8 mouse cellular contexts compared by ENCODE assay signal in genomic region chr12:105786113-105786512, GRCm38 (mm10). TPM values are rescaled to one million over a fixed set of nuclear protein-coding genes. Genes with fewer than 3 reads are reported as not detected.
A peak's percentile ranks its signal among the peaks of the same experiment; 100 is the strongest.
DNase-seq lines count a peak whose midpoint lies in the region; ATAC-seq and TF ChIP-seq lines count a peak whose summit lies in the region.

No protein-coding gene starts in this region.

- WGBS in forebrain, postnatal 0 days = 71% methylated on average over 1 of the region's 1 CpGs
- WGBS in liver, embryonic 16.5 days (ENCODE audit: insufficient replicate concordance) = 66% methylated on average over 1 of the region's 1 CpGs

- H3K4me2 ChIP-seq in forebrain, postnatal 0 days (ENCODE audit: low read depth) = peak overlapping the region; percentile 82
- peak overlapping the region; percentile 83 for H3K4me2 ChIP-seq in liver, embryonic 16.5 days (ENCODE audit: low read depth, low read length)

- ATAC-seq in erythroblast, adult 5-6 weeks (replicated peaks; ENCODE audit: low FRiP score, poor library complexity, severe bottlenecking) = no peak
- ATAC-seq in forebrain, postnatal 0 days = no peak
- no peak for ATAC-seq in liver, embryonic 16.5 days (ENCODE audit: low read depth)

- peaks cover 65% of the 10 kb centered on the region for H3K79me2 ChIP-seq in C2C12 (ENCODE audit: control insufficient read depth, insufficient read depth)

- H3K27me3 ChIP-seq in erythroblast, embryonic 14.5 days (ENCODE audit: control insufficient read depth) = no peaks in the 10 kb centered on the region
- no peaks in the 10 kb centered on the region for H3K27me3 ChIP-seq in C2C12 (ENCODE audit: control insufficient read depth, insufficient read depth, insufficient read length)
- no peaks in the 10 kb centered on the region for H3K27me3 ChIP-seq in forebrain, postnatal 0 days (ENCODE audit: insufficient read depth, low read length)
- H3K27me3 ChIP-seq in liver, embryonic 16.5 days (ENCODE audit: control insufficient read depth, insufficient read depth, low read depth, low read length) = no peaks in the 10 kb centered on the region

- H3K9ac ChIP-seq in forebrain, postnatal 0 days = no peak overlapping the region
- H3K9ac ChIP-seq in liver, embryonic 16.5 days (ENCODE audit: low read depth, low read length) = peak overlapping the region; percentile 42

- no peaks in the 10 kb centered on the region for H3K9me3 ChIP-seq in erythroblast, embryonic 14.5 days (ENCODE audit: control insufficient read depth, low read length)
- H3K9me3 ChIP-seq in forebrain, postnatal 0 days (ENCODE audit: low read length) = no peaks in the 10 kb centered on the region
- H3K9me3 ChIP-seq in liver, embryonic 16.5 days (replicated peaks; ENCODE audit: control insufficient read depth, low read length) = no peaks in the 10 kb centered on the region

- no peak for DNase-seq in forebrain, postnatal 0 days
- DNase-seq in spleen, postnatal 36 days (ENCODE audit: low spot score in 2 of 2) = no peak
- no peak for DNase-seq in frontal cortex, postnatal 25 days (ENCODE audit: low spot score in 2 of 2)
- no peak for DNase-seq in cerebellum, postnatal 4 days (ENCODE audit: low spot score in 2 of 2)

- peaks cover 50% of the 10 kb centered on the region for H3K4me1 ChIP-seq in erythroblast, embryonic 14.5 days (ENCODE audit: control insufficient read depth)
- peaks cover 18% of the 10 kb centered on the region; the same call in 1 of the 2 replicates for H3K4me1 ChIP-seq in forebrain, postnatal 0 days (ENCODE audit: insufficient read depth)
- H3K4me1 ChIP-seq in liver, embryonic 16.5 days (ENCODE audit: control insufficient read depth, low read depth, low read length) = peaks cover 31% of the 10 kb centered on the region

- peak overlapping the region; percentile 95 for H3K4me3 ChIP-seq in erythroblast, embryonic 14.5 days (replicated peaks)
- H3K4me3 ChIP-seq in C2C12 (ENCODE audit: insufficient read depth, poor library complexity, severe bottlenecking) = peak overlapping the region; percentile 76
- 0 out of 2 replicates have a peak overlapping the region, but pooled peaks have one; percentile 68 for H3K4me3 ChIP-seq in forebrain, postnatal 0 days (ENCODE audit: low read depth, low read length)
- peak overlapping the region; percentile 94 for H3K4me3 ChIP-seq in liver, embryonic 16.5 days (ENCODE audit: low read depth, low read length)

- no peak overlapping the region for H3ac ChIP-seq in C2C12 (ENCODE audit: control insufficient read depth, insufficient read length, low read depth)

- H3K79me3 ChIP-seq in C2C12 (ENCODE audit: low read depth) = peaks cover 60% of the 10 kb centered on the region

- peaks cover 33% of the 10 kb centered on the region for H3K36me3 ChIP-seq in erythroblast, embryonic 14.5 days (ENCODE audit: control insufficient read depth)
- H3K36me3 ChIP-seq in C2C12 (ENCODE audit: control insufficient read depth, insufficient read depth) = peaks cover 18% of the 10 kb centered on the region
- no peaks in the 10 kb centered on the region for H3K36me3 ChIP-seq in forebrain, postnatal 0 days (ENCODE audit: insufficient read depth)
- no peaks in the 10 kb centered on the region for H3K36me3 ChIP-seq in liver, embryonic 16.5 days (ENCODE audit: control insufficient read depth, insufficient read depth)

- no peak overlapping the region for H3K27ac ChIP-seq in forebrain, postnatal 0 days (ENCODE audit: low read depth, low read length)
- H3K27ac ChIP-seq in liver, embryonic 16.5 days (ENCODE audit: low read length) = 0 out of 2 replicates have a peak overlapping the region, but pooled peaks have one; percentile 12

- TF ChIP-seq CTCF in C2C12 (IDR thresholded peaks at IDR 0.05; ENCODE audit: control insufficient read depth, insufficient read depth, insufficient read length) = no peak
- TF ChIP-seq CTCF in forebrain, postnatal 0 days (IDR thresholded peaks at IDR 0.05; ENCODE audit: low read depth) = no peak

TF ChIP-seq in C2C12, 6 proteins besides CTCF, POLR2A, EP300 and RAD21:
- TF ChIP-seq MYOG (IDR thresholded peaks at IDR 0.05; ENCODE audit: control insufficient read depth, extremely low read depth, insufficient read length) (no peak), FOSL1 (IDR thresholded peaks at IDR 0.05; ENCODE audit: insufficient read depth, low read length, poor library complexity, severe bottlenecking) (no peak)
TF ChIP-seq in C2C12: peak in this region for 0.

RNA-seq across cellular contexts. Expression of gene Papola, which starts 1.6 kb away (rescaled TPM):
- 8.4 and 14.5 TPM in 2 replicates for polyA plus RNA-seq in erythroblast, embryonic 14.5 days (2012)
- 63.8 and 82.3 TPM in 2 replicates for total RNA-seq in erythroblast, adult 5-6 weeks (2015; ENCODE audit: low replicate concordance)
- total RNA-seq in erythroblast, adult 5-6 weeks (2017; ENCODE audit: low replicate concordance) = 43.4 and 72.4 TPM in 2 replicates
- 72.7 TPM for polyA plus RNA-seq in C2C12 (2012; fragmentation: generic; extraction: Trizol)
- total RNA-seq in forebrain, postnatal 0 days (2014; rRNA removed) = 96.8 and 110 TPM in 2 replicates
- 117 and 131 TPM in 2 replicates for polyA plus RNA-seq in forebrain, postnatal 0 days (2015; fragmentation: Nextera tagmentation; extraction: Ambion mirVana)
- polyA plus RNA-seq in liver, embryonic 16.5 days (2015; fragmentation: Nextera tagmentation; extraction: Ambion mirVana) = 81.6 and 88.3 TPM in 2 replicates
